Mouse (Mus musculus): Measurements from ENCODE around the gene A730015C16Rik. TPM values are rescaled to one million over a fixed set of nuclear protein-coding genes. Genes with fewer than 3 reads are reported as not detected.
A peak's percentile ranks its signal among the peaks of the same experiment; 100 is the strongest.

Gene A730015C16Rik
- polyA plus RNA-seq, 1 experiment from 2014 or later: 0.69 TPM

DNA sequence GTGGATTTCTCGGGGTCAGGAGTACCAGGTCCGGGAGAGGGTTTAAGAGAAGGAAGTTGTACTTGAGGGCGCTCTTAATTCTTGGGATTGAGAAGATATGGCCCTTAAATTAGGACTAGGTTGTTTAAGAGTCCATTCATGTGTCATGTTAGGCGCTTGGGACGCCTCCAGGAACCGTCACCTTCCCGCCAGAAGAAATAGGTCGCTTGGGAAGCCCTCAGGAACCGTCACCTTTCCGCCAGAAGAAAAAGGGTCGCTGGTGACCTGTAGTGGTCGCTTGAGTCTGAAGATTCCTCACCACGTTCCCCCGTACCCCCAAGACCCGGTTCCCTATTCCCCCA lies 13.5 kb downstream of the A730015C16Rik start:
- DNase-seq (ENCODE audit: low spot score) (peak; percentile 15), ATAC-seq (replicated peaks; ENCODE audit: insufficient number of reproducible peaks, low FRiP score, low TSS enrichment, low read depth) (no peak)
- Histone ChIP-seq H3K4me2 (ENCODE audit: low read depth, low read length) (peak overlapping the region; percentile 66), H3K27ac (replicated peaks; ENCODE audit: low read depth, low read length) (peak overlapping the region; percentile 98), H3K4me3 (ENCODE audit: low read depth, low read length) (peak overlapping the region; percentile 97), H3K4me1 (ENCODE audit: control insufficient read depth, insufficient read depth, low read length) (no peaks in the 10 kb centered on the region), H3K36me3 (replicated peaks; ENCODE audit: control insufficient read depth, insufficient read depth, low read depth, low read length) (no peaks in the 10 kb centered on the region), H3K9me3 (replicated peaks; ENCODE audit: control insufficient read depth, low read length) (no peaks in the 10 kb centered on the region), H3K27me3 (ENCODE audit: control insufficient read depth, insufficient read depth, low read length) (no peaks in the 10 kb centered on the region), H3K9ac (replicated peaks; ENCODE audit: low read length) (peak overlapping the region; percentile 81)
- WGBS: 0% methylated on average over 15 of the region's 15 CpGs

DNA sequence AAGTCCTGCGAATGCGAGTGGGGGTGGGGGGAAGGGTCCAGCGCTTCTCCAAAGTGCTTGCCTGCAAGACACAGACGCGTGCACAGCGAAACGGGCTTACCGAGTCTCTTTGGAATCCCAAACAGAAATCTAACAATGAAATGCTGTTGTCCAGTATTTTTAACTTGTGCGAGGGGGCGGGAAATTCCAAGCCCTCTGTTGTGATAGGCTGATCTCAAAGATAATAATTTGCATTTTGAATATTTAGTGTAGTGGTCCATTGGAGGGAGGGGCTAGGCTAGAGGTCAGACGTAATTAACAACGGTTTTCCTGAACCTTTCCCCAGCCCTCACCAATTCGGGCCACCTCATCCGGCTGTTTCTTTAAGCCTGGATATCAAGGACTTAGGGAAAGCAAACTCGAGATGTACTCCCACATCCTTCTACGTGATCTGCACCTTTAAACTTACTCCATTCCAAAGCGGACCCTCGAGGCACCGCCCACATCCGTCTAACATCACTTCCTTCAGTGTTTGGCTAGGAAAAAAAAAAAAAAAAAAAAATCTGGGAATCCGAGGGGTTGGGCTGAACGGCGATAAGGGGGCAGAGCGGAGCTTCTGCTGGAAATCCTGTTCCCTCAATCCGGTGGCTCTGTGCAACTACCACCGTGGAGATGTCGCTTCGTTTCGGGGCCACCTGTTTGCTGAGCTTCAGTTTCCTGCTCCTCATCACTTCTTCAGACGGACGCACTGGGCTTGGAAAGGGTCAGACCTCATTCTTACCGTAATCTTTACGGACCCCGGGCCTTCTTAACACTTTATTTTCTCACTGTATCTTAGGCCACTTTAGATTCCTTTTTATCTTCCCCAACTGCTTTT lies 14.1 kb downstream of the A730015C16Rik start, which contains the start of gene Txndc12:
Txndc12 (plus strand) TSS at position 487 of the 856 bp plus-strand sequence.
- Histone ChIP-seq H3K4me2 (ENCODE audit: low read depth, low read length) (peak within 1 kb of the TSS; percentile 66), H3K9me3 (replicated peaks; ENCODE audit: control insufficient read depth, low read length) (no peaks in the 10 kb centered on the region), H3K9ac (replicated peaks; ENCODE audit: low read length) (peak within 1 kb of the TSS; percentile 99), H3K27ac (replicated peaks; ENCODE audit: low read depth, low read length) (peak within 1 kb of the TSS; percentile 98), H3K4me3 (ENCODE audit: low read depth, low read length) (peak within 1 kb of the TSS; percentile 97), H3K27me3 (ENCODE audit: control insufficient read depth, insufficient read depth, low read length) (no peaks in the 10 kb centered on the region), H3K4me1 (ENCODE audit: control insufficient read depth, insufficient read depth, low read length) (no peaks in the 10 kb centered on the region), H3K36me3 (replicated peaks; ENCODE audit: control insufficient read depth, insufficient read depth, low read depth, low read length) (no peaks in the 10 kb centered on the region)
- DNase-seq (ENCODE audit: low spot score) (peak; percentile 94), ATAC-seq (replicated peaks; ENCODE audit: insufficient number of reproducible peaks, low FRiP score, low TSS enrichment, low read depth) (peak; percentile 76)
- under 1% methylated on average over 34 of the region's 34 CpGs for WGBS

DNA sequence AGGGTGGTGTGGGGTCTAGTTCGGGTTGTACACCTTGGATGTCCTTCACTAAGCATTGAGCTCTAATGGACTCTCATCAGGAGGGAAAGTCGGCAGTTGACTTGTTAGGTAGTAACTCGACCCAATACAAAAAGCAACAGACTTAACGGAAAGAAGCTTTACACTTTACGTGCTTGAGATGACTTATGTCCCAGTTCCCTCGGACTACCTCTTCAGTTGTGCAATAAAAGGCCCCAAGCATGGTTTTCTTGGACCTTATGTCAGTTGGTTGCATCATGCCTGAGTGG lies 14.6 kb downstream of the A730015C16Rik start:
- H3K9me3 ChIP-seq (replicated peaks; ENCODE audit: control insufficient read depth, low read length): no peaks in the 10 kb centered on the region
- no peaks in the 10 kb centered on the region; the same call in 1 of the 2 replicates for H3K36me3 ChIP-seq (replicated peaks; ENCODE audit: control insufficient read depth, insufficient read depth, low read depth, low read length)
- H3K9ac ChIP-seq (replicated peaks; ENCODE audit: low read length): peak overlapping the region; percentile 99
- peak overlapping the region; percentile 97 for H3K4me3 ChIP-seq (ENCODE audit: low read depth, low read length)
- H3K4me1 ChIP-seq (ENCODE audit: control insufficient read depth, insufficient read depth, low read length): no peaks in the 10 kb centered on the region
- H3K4me2 ChIP-seq (ENCODE audit: low read depth, low read length): peak overlapping the region; percentile 57
- H3K27ac ChIP-seq (replicated peaks; ENCODE audit: low read depth, low read length): peak overlapping the region; percentile 98
- H3K27me3 ChIP-seq (ENCODE audit: control insufficient read depth, insufficient read depth, low read length): no peaks in the 10 kb centered on the region
- DNase-seq (ENCODE audit: low spot score) (no peak), ATAC-seq (replicated peaks; ENCODE audit: insufficient number of reproducible peaks, low FRiP score, low TSS enrichment, low read depth) (no peak)
- WGBS: 0% methylated on average over 6 of the region's 6 CpGs

DNA sequence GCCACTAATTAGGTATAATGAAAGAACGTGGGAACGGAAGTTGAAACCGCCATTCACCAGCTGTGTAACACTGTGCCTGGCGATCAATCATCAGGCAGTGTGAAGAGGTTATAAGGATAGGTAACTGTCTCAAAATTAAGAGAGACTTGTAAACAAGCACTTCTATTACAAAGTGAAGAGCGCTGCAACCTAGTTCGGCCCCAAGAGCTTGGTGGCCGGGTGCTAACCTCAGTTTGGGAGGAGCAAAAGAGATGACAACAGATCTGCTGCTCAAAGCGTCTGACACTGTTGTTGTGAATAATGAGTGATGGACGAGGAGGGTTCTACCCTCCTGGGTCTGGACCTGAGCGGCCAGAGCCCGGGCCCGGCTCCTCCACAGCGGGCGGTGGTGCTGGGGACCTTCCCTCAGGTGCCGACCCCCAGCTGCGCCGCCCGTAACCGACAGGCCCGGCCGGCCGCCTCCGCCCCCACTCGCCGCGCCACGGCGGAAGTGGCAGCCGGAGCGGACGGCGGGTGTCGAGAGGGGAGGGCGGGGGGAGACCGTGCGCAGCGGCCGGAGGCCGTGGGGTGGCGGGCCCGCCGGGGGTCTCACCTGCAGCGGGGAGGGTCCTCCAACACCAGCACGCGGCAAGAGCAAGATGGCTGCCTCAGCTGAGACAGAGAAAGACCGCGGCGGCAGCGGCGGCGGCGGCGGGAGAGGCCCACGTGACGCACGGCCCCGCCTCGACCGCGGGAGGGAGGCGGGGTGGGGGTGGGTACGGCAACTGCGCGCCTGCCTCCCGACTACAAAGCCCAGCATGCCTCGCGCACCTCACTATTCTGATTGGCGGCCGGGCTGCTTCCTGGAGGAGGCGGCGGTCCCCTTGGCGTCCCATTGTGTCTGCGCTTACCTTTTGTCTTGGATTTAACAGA lies 15.2 kb downstream of the A730015C16Rik start, which contains the start of gene Btf3l4:
Btf3l4 (minus strand) TSS at position 699 of the 912 bp plus-strand sequence.
- H3K27ac ChIP-seq (replicated peaks; ENCODE audit: low read depth, low read length): peak within 1 kb of the TSS; percentile 98
- no peaks in the 10 kb centered on the region for H3K9me3 ChIP-seq (replicated peaks; ENCODE audit: control insufficient read depth, low read length)
- peak within 1 kb of the TSS; percentile 57 for H3K4me2 ChIP-seq (ENCODE audit: low read depth, low read length)
- H3K4me3 ChIP-seq (ENCODE audit: low read depth, low read length): peak within 1 kb of the TSS; percentile 97
- no peaks in the 10 kb centered on the region for H3K27me3 ChIP-seq (ENCODE audit: control insufficient read depth, insufficient read depth, low read length)
- peak; percentile 98 for DNase-seq (ENCODE audit: low spot score)
- H3K4me1 ChIP-seq (ENCODE audit: control insufficient read depth, insufficient read depth, low read length): no peaks in the 10 kb centered on the region
- ATAC-seq (replicated peaks; ENCODE audit: insufficient number of reproducible peaks, low FRiP score, low TSS enrichment, low read depth): peak; percentile 94
- under 1% methylated on average over 59 of the region's 73 CpGs for WGBS
- peak within 1 kb of the TSS; percentile 99 for H3K9ac ChIP-seq (replicated peaks; ENCODE audit: low read length)
- H3K36me3 ChIP-seq (replicated peaks; ENCODE audit: control insufficient read depth, insufficient read depth, low read depth, low read length): no peaks in the 10 kb centered on the region; the same call in 1 of the 2 replicates

DNA sequence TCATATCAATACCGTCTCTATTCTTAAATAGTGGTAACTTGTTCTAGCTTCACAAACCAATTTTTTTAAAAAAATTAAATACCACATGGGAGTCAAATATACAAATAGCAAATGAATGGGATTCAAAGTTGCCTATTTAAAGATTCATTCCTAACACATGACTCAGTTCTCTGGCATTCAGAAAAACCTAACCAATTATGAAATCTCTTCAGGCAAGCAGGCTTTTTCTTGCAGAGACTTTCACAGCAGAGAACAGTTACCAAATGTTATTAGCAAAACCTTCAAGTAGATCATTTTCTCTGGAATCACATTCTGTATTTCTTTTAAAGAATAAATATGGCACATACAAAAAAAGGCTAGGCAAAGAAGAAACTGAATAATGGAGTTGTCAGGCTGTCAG lies 17.7 kb downstream of the A730015C16Rik start:
- no peak overlapping the region for H3K4me2 ChIP-seq (ENCODE audit: low read depth, low read length)
- DNase-seq (ENCODE audit: low spot score) (no peak), ATAC-seq (replicated peaks; ENCODE audit: insufficient number of reproducible peaks, low FRiP score, low TSS enrichment, low read depth) (no peak)
- no peaks in the 10 kb centered on the region; the same call in 1 of the 2 replicates for H3K36me3 ChIP-seq (replicated peaks; ENCODE audit: control insufficient read depth, insufficient read depth, low read depth, low read length)
- H3K27me3 ChIP-seq (ENCODE audit: control insufficient read depth, insufficient read depth, low read length): no peaks in the 10 kb centered on the region
- H3K4me1 ChIP-seq (ENCODE audit: control insufficient read depth, insufficient read depth, low read length): no peaks in the 10 kb centered on the region
- H3K27ac ChIP-seq (replicated peaks; ENCODE audit: low read depth, low read length): no peak overlapping the region
- H3K9ac ChIP-seq (replicated peaks; ENCODE audit: low read length): no peak overlapping the region
- no peaks in the 10 kb centered on the region for H3K9me3 ChIP-seq (replicated peaks; ENCODE audit: control insufficient read depth, low read length)
- 83% methylated on average over 1 of the region's 1 CpGs for WGBS
- no peak overlapping the region for H3K4me3 ChIP-seq (ENCODE audit: low read depth, low read length)

DNA sequence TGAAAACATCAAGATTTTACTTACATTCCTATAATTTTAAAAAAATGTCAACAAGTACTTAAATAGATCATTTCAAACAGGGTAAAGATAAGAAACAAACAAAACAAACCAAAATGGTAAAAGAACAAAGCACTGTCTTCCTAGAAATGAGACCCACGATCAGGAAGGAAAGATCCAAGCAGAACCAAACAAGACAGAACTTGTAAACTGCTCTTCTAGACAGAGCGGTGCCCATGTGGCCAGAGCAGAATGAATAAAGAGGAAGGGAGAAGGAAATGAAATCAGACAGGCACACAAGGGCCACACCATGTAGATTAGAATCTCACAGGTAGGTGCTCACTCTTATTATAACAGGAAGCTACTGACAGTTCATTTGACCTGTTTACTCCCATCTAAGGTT lies 21.8 kb downstream of the A730015C16Rik start:
- no peak for DNase-seq (ENCODE audit: low spot score)
- Histone ChIP-seq H3K4me3 (ENCODE audit: low read depth, low read length) (no peak overlapping the region), H3K36me3 (replicated peaks; ENCODE audit: control insufficient read depth, insufficient read depth, low read depth, low read length) (peaks cover 4% of the 10 kb centered on the region), H3K9ac (replicated peaks; ENCODE audit: low read length) (no peak overlapping the region), H3K9me3 (replicated peaks; ENCODE audit: control insufficient read depth, low read length) (no peaks in the 10 kb centered on the region), H3K4me1 (ENCODE audit: control insufficient read depth, insufficient read depth, low read length) (no peaks in the 10 kb centered on the region), H3K27me3 (ENCODE audit: control insufficient read depth, insufficient read depth, low read length) (no peaks in the 10 kb centered on the region), H3K27ac (replicated peaks; ENCODE audit: low read depth, low read length) (no peak overlapping the region), H3K4me2 (ENCODE audit: low read depth, low read length) (no peak overlapping the region)
- 84% methylated on average over 2 of the region's 2 CpGs for WGBS
- ATAC-seq (replicated peaks; ENCODE audit: insufficient number of reproducible peaks, low FRiP score, low TSS enrichment, low read depth): no peak

DNA sequence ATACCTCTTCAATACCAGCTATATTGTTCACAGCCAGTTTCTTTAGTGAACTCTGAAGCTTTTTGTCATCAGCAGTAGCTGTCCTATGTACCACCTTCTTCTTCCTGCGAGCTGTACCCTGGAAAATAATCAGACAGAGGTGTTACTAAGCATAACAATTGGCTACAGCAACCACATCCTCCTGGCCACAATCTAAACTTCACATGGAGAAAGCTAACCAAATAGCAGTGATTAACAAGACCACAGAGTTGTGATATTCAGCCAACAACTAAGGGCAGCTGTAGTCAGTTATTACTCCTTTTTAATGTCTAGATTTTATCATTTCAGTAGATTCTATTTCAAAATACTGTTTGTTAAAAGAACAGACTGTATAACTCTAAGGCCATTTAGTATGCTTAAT lies 22.3 kb downstream of the A730015C16Rik start:
- H3K4me1 ChIP-seq (ENCODE audit: control insufficient read depth, insufficient read depth, low read length): no peaks in the 10 kb centered on the region
- H3K9ac ChIP-seq (replicated peaks; ENCODE audit: low read length): no peak overlapping the region
- no peak overlapping the region for H3K4me3 ChIP-seq (ENCODE audit: low read depth, low read length)
- DNase-seq (ENCODE audit: low spot score): no peak
- no peaks in the 10 kb centered on the region for H3K9me3 ChIP-seq (replicated peaks; ENCODE audit: control insufficient read depth, low read length)
- H3K27me3 ChIP-seq (ENCODE audit: control insufficient read depth, insufficient read depth, low read length): no peaks in the 10 kb centered on the region
- no peak for ATAC-seq (replicated peaks; ENCODE audit: insufficient number of reproducible peaks, low FRiP score, low TSS enrichment, low read depth)
- no peak overlapping the region for H3K4me2 ChIP-seq (ENCODE audit: low read depth, low read length)
- 86% methylated on average over 1 of the region's 1 CpGs for WGBS
- H3K36me3 ChIP-seq (replicated peaks; ENCODE audit: control insufficient read depth, insufficient read depth, low read depth, low read length): peaks cover 4% of the 10 kb centered on the region
- no peak overlapping the region for H3K27ac ChIP-seq (replicated peaks; ENCODE audit: low read depth, low read length)
